Mouse (Mus musculus): ENCODE data around the gene Ndufa8. TPM values are rescaled to one million over a fixed set of nuclear protein-coding genes. Genes with fewer than 3 reads are reported as not detected.

The Ndufa8 gene
- total RNA-seq, 2 experiments from 2014 or later, result 309 to 366 TPM

DNA sequence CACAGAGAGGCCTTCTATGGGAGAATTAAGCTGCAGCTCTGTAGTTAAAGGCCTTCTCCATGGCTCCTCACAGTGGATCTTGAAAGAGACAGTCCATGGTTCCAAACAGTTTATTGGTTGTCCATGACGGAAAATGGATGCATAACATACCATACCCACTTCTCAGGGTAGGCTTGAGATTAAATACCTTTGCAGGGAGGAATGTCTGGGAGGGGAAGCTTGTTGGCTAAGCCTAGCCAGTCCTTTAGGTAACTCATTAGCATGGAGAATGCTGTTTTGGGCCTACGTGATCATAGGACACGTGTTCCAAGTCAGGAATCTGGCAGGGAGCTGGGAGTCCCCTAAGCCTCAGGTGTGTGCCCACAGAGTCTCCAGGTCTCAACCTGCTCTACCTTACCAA is 56.9 kb downstream of the Ndufa8 start:
- DNase-seq (ENCODE audit: low spot score), result no peak

Other genes with a start within 250 kb of the Ndufa8 start
- 1 to 10 TPM; 1.7 to 2.1 TPM for gene Ttll11, start 69.5 kb downstream of the Ndufa8 start, total RNA-seq (2021)
- gene Morn5, start 52 bp upstream of the Ndufa8 start, total RNA-seq (2021), result not detected
- gene Lhx6, start 56.0 kb upstream of the Ndufa8 start, total RNA-seq (2021), result 1 to 10 TPM in 1 of 2 experiments, under 1 TPM in 1; 0.94 to 1.4 TPM
- gene Mrrf, start 87.0 kb upstream of the Ndufa8 start, total RNA-seq (2021), result 10 to 100 TPM; 12.9 to 14.8 TPM
- gene Rbm18, start 87.4 kb upstream of the Ndufa8 start, total RNA-seq (2021), result 10 to 100 TPM; 31.4 to 34.1 TPM
- gene Ptgs1, start 181.0 kb upstream of the Ndufa8 start, total RNA-seq (2021), result 1 to 10 TPM; 3.0 to 3.8 TPM